Mouse (Mus musculus) kidney, postnatal 0 days (tissue): ENCODE measurements at regions not wholly inside any gene's neighbourhood (a gene's known extent, or its start where the extent isn't known, plus 50 kb on each side); places are given as distances from the start of the nearest gene placed in this dataset.

Experiments used
- ATAC-seq: fragments of 200-750 bp; cut with Nextera tagmentation; replicated peaks from 2 replicates; pipeline ENCODE4 v1.8.0; 2017; ENCODE audit warnings: low read depth, moderate number of reproducible peaks, moderate TSS enrichment, moderate library complexity; ENCODE audit not compliant: low FRiP score
- DNase-seq: peaks from one replicate; pipeline ENCODE4 v3.0.0-alpha.2; 2016; ENCODE audit warnings: low spot score
- H3K27ac ChIP-seq: fragments of 300-500 bp; sonication (generic); 2 replicates; pipeline ENCODE4 v1.5.1; 2014; ENCODE audit warnings: mild to moderate bottlenecking
- H3K27me3 ChIP-seq: fragments of 300-500 bp; sonication (generic); 2 replicates; pipeline ENCODE4 v1.6.1; 2014; ENCODE audit warnings: low read length, mixed read lengths; ENCODE audit not compliant: insufficient read depth
- H3K36me3 ChIP-seq: fragments of 300-500 bp; sonication (generic); 2 replicates; pipeline ENCODE4 v1.6.1; 2014; ENCODE audit warnings: low read length, mixed read lengths; ENCODE audit not compliant: insufficient read depth
- H3K4me1 ChIP-seq: fragments of 300-500 bp; sonication (generic); replicated peaks from 2 replicates; pipeline ENCODE4 v1.6.1; 2014; ENCODE audit warnings: antibody characterized with exemption, low read length, mixed read lengths; ENCODE audit not compliant: insufficient read depth
- H3K4me2 ChIP-seq: fragments of 300-500 bp; sonication (generic); 2 replicates; pipeline ENCODE4 v1.6.1; 2014; ENCODE audit warnings: mild to moderate bottlenecking, low read length, moderate library complexity, mixed read lengths
- H3K4me3 ChIP-seq: fragments of 300-500 bp; sonication (generic); replicated peaks from 2 replicates; pipeline ENCODE4 v1.5.1; 2014; ENCODE audit warnings: low read depth, low read length
- H3K9ac ChIP-seq: fragments of 300-500 bp; sonication (generic); 2 replicates; pipeline ENCODE4 v1.6.1; 2014; ENCODE audit warnings: low read depth, low read length
- H3K9me3 ChIP-seq: fragments of 300-500 bp; sonication (generic); replicated peaks from 2 replicates; pipeline ENCODE4 v1.6.1; 2016; ENCODE audit warnings: low read length, inconsistent platforms, mixed read lengths
- CTCF ChIP-seq: IDR thresholded peaks from 2 replicates; pipeline ENCODE4 v1.5.1; 2016; ENCODE audit warnings: antibody characterized with exemption, low read depth, mild to moderate bottlenecking, moderate library complexity
- WGBS: fragments of 180-500 bp; shearing (Covaris S2); extraction: QIAGEN DNeasy Blood & Tissue Kit; methylation state at CpG from one replicate; pipeline ENCODE4 v1.1.7; 2014; 5-methylcytosine and 5-hydroxymethylcytosine counted together

- Histone ChIP-seq H3K36me3 (no peaks in the 10 kb centered on the region), H3K9ac (no peak overlapping the region), H3K4me3 (no peak overlapping the region), H3K4me2 (no peak overlapping the region), H3K27ac (no peak overlapping the region), H3K27me3 (no peaks in the 10 kb centered on the region), H3K4me1 (no peaks in the 10 kb centered on the region), H3K9me3 (no peaks in the 10 kb centered on the region)
- WGBS = 68% methylated on average over 6 of the region's 6 CpGs
- DNase-seq (no peak), ATAC-seq (no peak)
- TF ChIP-seq CTCF = peak; percentile 34; the same call in 1 of the 2 replicates
Observed at GRCm38 (mm10) chr6:147686927-147687326, 211.3 kb downstream of the Ccdc91 start.

- ATAC-seq = no peak
- H3K36me3 ChIP-seq = no peaks in the 10 kb centered on the region
- no peak overlapping the region for H3K9ac ChIP-seq
- no peak overlapping the region for H3K4me3 ChIP-seq
- H3K27me3 ChIP-seq = no peaks in the 10 kb centered on the region
- no peaks in the 10 kb centered on the region for H3K4me1 ChIP-seq
- no peak overlapping the region for H3K27ac ChIP-seq
- no peak for DNase-seq
- 96% methylated on average over 1 of the region's 1 CpGs for WGBS
- no peak overlapping the region for H3K4me2 ChIP-seq
- TF ChIP-seq CTCF = no peak
- H3K9me3 ChIP-seq = no peaks in the 10 kb centered on the region
Observed at GRCm38 (mm10) chr6:147698255-147698654, 222.6 kb downstream of the Ccdc91 start.

GRCm38 (mm10) chr6:147699449-147699848, 223.8 kb downstream of the Ccdc91 start:
- H3K4me3 ChIP-seq = no peak overlapping the region
- no peak for DNase-seq
- no peak overlapping the region for H3K9ac ChIP-seq
- no peak for TF ChIP-seq CTCF
- no peaks in the 10 kb centered on the region for H3K9me3 ChIP-seq
- ATAC-seq = no peak
- H3K36me3 ChIP-seq = no peaks in the 10 kb centered on the region
- no peaks in the 10 kb centered on the region for H3K4me1 ChIP-seq
- 85% methylated on average over 3 of the region's 3 CpGs for WGBS
- H3K27me3 ChIP-seq = no peaks in the 10 kb centered on the region
- H3K27ac ChIP-seq = no peak overlapping the region
- H3K4me2 ChIP-seq = no peak overlapping the region

GRCm38 (mm10) chr6:147700629-147701028, 225.0 kb downstream of the Ccdc91 start:
- 74% methylated on average over 2 of the region's 2 CpGs for WGBS
- 0 out of 2 replicates have a peak, but pooled peaks have one; percentile 9 for TF ChIP-seq CTCF
- H3K27me3 ChIP-seq = no peaks in the 10 kb centered on the region

GRCm38 (mm10) chr6:147701956-147702355, 226.3 kb downstream of the Ccdc91 start:
- 76% methylated on average over 5 of the region's 5 CpGs for WGBS
- no peak for ATAC-seq
- Histone ChIP-seq H3K9me3 (no peaks in the 10 kb centered on the region), H3K4me2 (no peak overlapping the region), H3K27me3 (no peaks in the 10 kb centered on the region), H3K4me3 (no peak overlapping the region), H3K27ac (no peak overlapping the region), H3K36me3 (no peaks in the 10 kb centered on the region), H3K9ac (no peak overlapping the region), H3K4me1 (no peaks in the 10 kb centered on the region)
- TF ChIP-seq CTCF = no peak
- no peak for DNase-seq

More at GRCm38 (mm10) chr6:147700629-147701028, 225.0 kb downstream of the Ccdc91 start:
- DNase-seq (no peak), ATAC-seq (no peak)
- Histone ChIP-seq H3K9ac (no peak overlapping the region), H3K9me3 (no peaks in the 10 kb centered on the region), H3K27ac (no peak overlapping the region), H3K4me3 (no peak overlapping the region), H3K4me2 (no peak overlapping the region), H3K4me1 (no peaks in the 10 kb centered on the region), H3K36me3 (no peaks in the 10 kb centered on the region)

- no peak for DNase-seq
- TF ChIP-seq CTCF = no peak
- 86% methylated on average over 5 of the region's 5 CpGs for WGBS
- no peak overlapping the region for H3K4me2 ChIP-seq
- no peaks in the 10 kb centered on the region for H3K9me3 ChIP-seq
- H3K4me3 ChIP-seq = no peak overlapping the region
- H3K4me1 ChIP-seq = no peaks in the 10 kb centered on the region
- no peaks in the 10 kb centered on the region for H3K36me3 ChIP-seq
- no peaks in the 10 kb centered on the region for H3K27me3 ChIP-seq
- no peak overlapping the region for H3K9ac ChIP-seq
- no peak overlapping the region for H3K27ac ChIP-seq
- no peak for ATAC-seq
Observed at GRCm38 (mm10) chr6:147704297-147704696, 228.7 kb downstream of the Ccdc91 start.

- Histone ChIP-seq H3K27me3 (no peaks in the 10 kb centered on the region), H3K9me3 (no peaks in the 10 kb centered on the region), H3K9ac (no peak overlapping the region), H3K27ac (no peak overlapping the region), H3K4me2 (no peak overlapping the region), H3K4me1 (no peaks in the 10 kb centered on the region), H3K4me3 (no peak overlapping the region), H3K36me3 (no peaks in the 10 kb centered on the region)
- ATAC-seq (no peak), DNase-seq (no peak)
- TF ChIP-seq CTCF = no peak
- WGBS = 57% methylated on average over 3 of the region's 3 CpGs
Observed at GRCm38 (mm10) chr6:147705936-147706335, 230.3 kb downstream of the Ccdc91 start.
